Mouse (Mus musculus) urinary bladder, postnatal 4 days (tissue): ENCODE results near the gene Slc25a10.
A peak's percentile ranks its signal among the peaks of the same experiment; 100 is the strongest.

Source experiments
- DNase-seq, 2 experiments: peaks; one replicate each; pipeline ENCODE4 v3.0.0; 2021 to 2022; ENCODE audit warnings: low spot score in 2 of 2

Gene Slc25a10

GRCm38 (mm10) chr11:120539285-120540014, 47.8 kb downstream of the Slc25a10 start:
- DNase-seq = peak in 1 of 2 experiments; percentile 50

GRCm38 (mm10) chr11:120541907-120542306, 50.3 kb downstream of the Slc25a10 start:
- no peak for DNase-seq

- DNase-seq = no peak
Measured at GRCm38 (mm10) chr11:120542376-120542775, 50.7 kb downstream of the Slc25a10 start.

DNA sequence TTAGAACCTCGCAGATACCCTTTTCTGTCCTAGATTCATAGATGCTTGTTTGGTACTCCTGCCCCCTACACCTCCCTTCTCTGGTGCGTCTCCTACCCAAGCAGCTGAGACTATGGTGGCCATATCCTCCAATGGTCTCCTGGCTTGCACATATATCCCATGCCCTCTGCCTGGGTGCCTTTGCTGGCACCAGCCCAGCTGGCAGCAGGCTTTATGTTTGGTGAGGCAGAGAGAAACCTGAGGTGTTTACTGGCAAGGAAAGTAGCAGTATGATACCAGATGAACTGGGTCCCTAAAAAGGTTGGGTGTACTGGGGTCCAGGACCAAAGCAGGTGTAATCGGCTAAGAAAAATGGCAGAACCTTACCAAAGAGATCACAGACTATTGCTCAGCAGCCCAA, 54.3 kb downstream of the Slc25a10 start:
- DNase-seq = no peak

- DNase-seq = no peak
Measured at GRCm38 (mm10) chr11:120547469-120547868, 55.8 kb downstream of the Slc25a10 start.

GRCm38 (mm10) chr11:120548214-120548613, 56.6 kb downstream of the Slc25a10 start:
- DNase-seq = no peak

GRCm38 (mm10) chr11:120548786-120549167, 57.1 kb downstream of the Slc25a10 start:
- no peak for DNase-seq
